Mouse (Mus musculus): ENCODE data around the gene Smim15. TPM values are rescaled to one million over a fixed set of nuclear protein-coding genes. Genes with fewer than 3 reads are reported as not detected.

Smim15 gene
- polyA plus RNA-seq, 1 experiment from 2014 or later, result 53.6 TPM

- H3K4me3 ChIP-seq, result no peak overlapping the region
- no peaks in the 10 kb centered on the region for H3K9me3 ChIP-seq
- no peak for DNase-seq (ENCODE audit: low spot score)
- 0 out of 2 replicates have a peak overlapping the region, but pooled peaks have one; percentile 88 for H3K27ac ChIP-seq
- no peaks in the 10 kb centered on the region for H3K36me3 ChIP-seq
- WGBS, result 97% methylated on average over 2 of the region's 2 CpGs
- 0 out of 2 replicates have a peak, but pooled peaks cover 4% of the 10 kb centered on the region for H3K27me3 ChIP-seq (ENCODE audit: insufficient read depth, poor library complexity, severe bottlenecking)
- peaks cover 43% of the 10 kb centered on the region for H3K4me1 ChIP-seq (replicated peaks)
Observed at GRCm38 (mm10) chr13:108066021-108066420, 21.8 kb downstream of the Smim15 start.

GRCm38 (mm10) chr13:108069151-108069550, 24.9 kb downstream of the Smim15 start:
- Histone ChIP-seq H3K36me3 (no peaks in the 10 kb centered on the region), H3K9me3 (no peaks in the 10 kb centered on the region), H3K27ac (no peak overlapping the region), H3K4me3 (no peak overlapping the region), H3K27me3 (ENCODE audit: insufficient read depth, poor library complexity, severe bottlenecking) (0 out of 2 replicates have a peak, but pooled peaks cover 4% of the 10 kb centered on the region), H3K4me1 (replicated peaks) (peaks cover 18% of the 10 kb centered on the region)
- no peak for DNase-seq (ENCODE audit: low spot score)
- 85% methylated on average over 4 of the region's 4 CpGs for WGBS

- Histone ChIP-seq H3K4me1 (replicated peaks) (peaks cover 9% of the 10 kb centered on the region), H3K36me3 (no peaks in the 10 kb centered on the region), H3K4me3 (no peak overlapping the region), H3K9me3 (no peaks in the 10 kb centered on the region), H3K27ac (no peak overlapping the region), H3K27me3 (ENCODE audit: insufficient read depth, poor library complexity, severe bottlenecking) (0 out of 2 replicates have a peak, but pooled peaks cover 4% of the 10 kb centered on the region)
- 95% methylated on average over 10 of the region's 10 CpGs for WGBS
- DNase-seq (ENCODE audit: low spot score), result no peak
Observed at GRCm38 (mm10) chr13:108070171-108070570, 25.9 kb downstream of the Smim15 start.

GRCm38 (mm10) chr13:108077476-108077875, 33.2 kb downstream of the Smim15 start:
- no peaks in the 10 kb centered on the region for H3K9me3 ChIP-seq
- no peak overlapping the region for H3K27ac ChIP-seq
- no peaks in the 10 kb centered on the region for H3K36me3 ChIP-seq
- H3K27me3 ChIP-seq (ENCODE audit: insufficient read depth, poor library complexity, severe bottlenecking), result no peaks in the 10 kb centered on the region
- 91% methylated on average over 6 of the region's 6 CpGs for WGBS
- DNase-seq (ENCODE audit: low spot score), result no peak
- H3K4me3 ChIP-seq, result no peak overlapping the region
- H3K4me1 ChIP-seq (replicated peaks), result no peaks in the 10 kb centered on the region

GRCm38 (mm10) chr13:108077901-108078300, 33.7 kb downstream of the Smim15 start:
- no peaks in the 10 kb centered on the region for H3K27me3 ChIP-seq (ENCODE audit: insufficient read depth, poor library complexity, severe bottlenecking)
- H3K27ac ChIP-seq, result no peak overlapping the region
- H3K4me1 ChIP-seq (replicated peaks), result no peaks in the 10 kb centered on the region
- H3K4me3 ChIP-seq, result no peak overlapping the region
- no peak for DNase-seq (ENCODE audit: low spot score)
- no peaks in the 10 kb centered on the region for H3K36me3 ChIP-seq
- H3K9me3 ChIP-seq, result no peaks in the 10 kb centered on the region
- WGBS, result 93% methylated on average over 4 of the region's 4 CpGs

GRCm38 (mm10) chr13:108084086-108084485, 39.8 kb downstream of the Smim15 start:
- H3K36me3 ChIP-seq, result no peaks in the 10 kb centered on the region
- H3K9me3 ChIP-seq, result no peaks in the 10 kb centered on the region
- no peaks in the 10 kb centered on the region for H3K27me3 ChIP-seq (ENCODE audit: insufficient read depth, poor library complexity, severe bottlenecking)
- DNase-seq (ENCODE audit: low spot score), result no peak
- H3K4me3 ChIP-seq, result no peak overlapping the region
- H3K27ac ChIP-seq, result no peak overlapping the region
- WGBS, result 98% methylated on average over 4 of the region's 4 CpGs
- no peaks in the 10 kb centered on the region for H3K4me1 ChIP-seq (replicated peaks)

GRCm38 (mm10) chr13:108086036-108086435, 41.8 kb downstream of the Smim15 start:
- no peaks in the 10 kb centered on the region for H3K36me3 ChIP-seq
- H3K27ac ChIP-seq, result no peak overlapping the region
- no peaks in the 10 kb centered on the region for H3K9me3 ChIP-seq
- 88% methylated on average over 5 of the region's 5 CpGs for WGBS
- no peak overlapping the region for H3K4me3 ChIP-seq
- no peaks in the 10 kb centered on the region for H3K27me3 ChIP-seq (ENCODE audit: insufficient read depth, poor library complexity, severe bottlenecking)
- no peaks in the 10 kb centered on the region for H3K4me1 ChIP-seq (replicated peaks)
- no peak for DNase-seq (ENCODE audit: low spot score)

- Histone ChIP-seq H3K4me3 (no peak overlapping the region), H3K9me3 (no peaks in the 10 kb centered on the region), H3K4me1 (replicated peaks) (no peaks in the 10 kb centered on the region), H3K27ac (no peak overlapping the region), H3K27me3 (ENCODE audit: insufficient read depth, poor library complexity, severe bottlenecking) (no peaks in the 10 kb centered on the region), H3K36me3 (no peaks in the 10 kb centered on the region)
- no peak for DNase-seq (ENCODE audit: low spot score)
- 76% methylated on average over 4 of the region's 4 CpGs for WGBS
Observed at GRCm38 (mm10) chr13:108086724-108087123, 42.5 kb downstream of the Smim15 start.

GRCm38 (mm10) chr13:108092290-108092689, 48.0 kb downstream of the Smim15 start:
- 84% methylated on average over 7 of the region's 7 CpGs for WGBS
- Histone ChIP-seq H3K27me3 (ENCODE audit: insufficient read depth, poor library complexity, severe bottlenecking) (no peaks in the 10 kb centered on the region), H3K4me3 (no peak overlapping the region), H3K36me3 (no peaks in the 10 kb centered on the region), H3K27ac (no peak overlapping the region), H3K9me3 (no peaks in the 10 kb centered on the region), H3K4me1 (replicated peaks) (no peaks in the 10 kb centered on the region; the same call in 1 of the 2 replicates)
- no peak for DNase-seq (ENCODE audit: low spot score)

- Histone ChIP-seq H3K4me1 (replicated peaks) (no peaks in the 10 kb centered on the region; the same call in 1 of the 2 replicates), H3K36me3 (no peaks in the 10 kb centered on the region), H3K9me3 (no peaks in the 10 kb centered on the region), H3K27ac (no peak overlapping the region), H3K27me3 (ENCODE audit: insufficient read depth, poor library complexity, severe bottlenecking) (no peaks in the 10 kb centered on the region), H3K4me3 (no peak overlapping the region)
- WGBS, result 93% methylated on average over 5 of the region's 5 CpGs
- DNase-seq (ENCODE audit: low spot score), result no peak
Observed at GRCm38 (mm10) chr13:108094681-108095080, 50.4 kb downstream of the Smim15 start.

GRCm38 (mm10) chr13:108095617-108096016, 51.4 kb downstream of the Smim15 start:
- H3K36me3 ChIP-seq, result no peaks in the 10 kb centered on the region
- no peaks in the 10 kb centered on the region for H3K27me3 ChIP-seq (ENCODE audit: insufficient read depth, poor library complexity, severe bottlenecking)
- no peak overlapping the region for H3K27ac ChIP-seq
- no peak for DNase-seq (ENCODE audit: low spot score)
- H3K4me3 ChIP-seq, result no peak overlapping the region
- H3K4me1 ChIP-seq (replicated peaks), result no peaks in the 10 kb centered on the region; the same call in 1 of the 2 replicates
- no peaks in the 10 kb centered on the region for H3K9me3 ChIP-seq
- 88% methylated on average over 7 of the region's 7 CpGs for WGBS

GRCm38 (mm10) chr13:108096446-108096845, 52.2 kb downstream of the Smim15 start:
- 80% methylated on average over 7 of the region's 7 CpGs for WGBS

More at GRCm38 (mm10) chr13:108096446-108096845, 52.2 kb downstream of the Smim15 start:
- DNase-seq (ENCODE audit: low spot score), result no peak
- no peaks in the 10 kb centered on the region for H3K36me3 ChIP-seq
- H3K9me3 ChIP-seq, result no peaks in the 10 kb centered on the region
- H3K4me3 ChIP-seq, result no peak overlapping the region
- no peaks in the 10 kb centered on the region for H3K27me3 ChIP-seq (ENCODE audit: insufficient read depth, poor library complexity, severe bottlenecking)
- H3K4me1 ChIP-seq (replicated peaks), result no peaks in the 10 kb centered on the region; the same call in 1 of the 2 replicates
- H3K27ac ChIP-seq, result no peak overlapping the region
